Mouse (Mus musculus) lung, postnatal 4 days (tissue): ENCODE measurements around the gene Tgm4.
A peak's percentile ranks its signal among the peaks of the same experiment; 100 is the strongest.

ENCODE experiments used
- DNase-seq, 2 experiments: peaks; one replicate each; pipeline ENCODE4 v3.0.0; 2021

Tgm4 gene

DNA sequence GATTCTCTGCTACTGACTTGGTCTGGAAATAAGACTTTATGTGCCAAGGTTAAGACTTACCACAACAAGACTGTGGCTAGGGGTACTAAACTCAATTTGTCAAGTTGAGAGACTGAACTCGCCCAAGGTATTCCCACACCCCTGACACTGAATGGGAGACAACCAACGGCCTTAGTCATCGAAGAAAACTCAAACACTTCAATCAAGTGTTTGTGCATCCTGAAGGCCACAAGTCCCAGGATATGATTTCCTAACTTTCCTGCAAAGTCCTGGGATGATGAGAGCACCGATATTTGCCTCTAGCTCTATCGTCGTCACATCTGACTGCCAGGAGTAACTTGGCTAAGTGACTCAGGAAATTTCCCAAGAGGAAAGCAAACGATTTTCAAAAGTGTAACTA lies 74.7 kb downstream of the Tgm4 start:
- no peak for DNase-seq

DNA sequence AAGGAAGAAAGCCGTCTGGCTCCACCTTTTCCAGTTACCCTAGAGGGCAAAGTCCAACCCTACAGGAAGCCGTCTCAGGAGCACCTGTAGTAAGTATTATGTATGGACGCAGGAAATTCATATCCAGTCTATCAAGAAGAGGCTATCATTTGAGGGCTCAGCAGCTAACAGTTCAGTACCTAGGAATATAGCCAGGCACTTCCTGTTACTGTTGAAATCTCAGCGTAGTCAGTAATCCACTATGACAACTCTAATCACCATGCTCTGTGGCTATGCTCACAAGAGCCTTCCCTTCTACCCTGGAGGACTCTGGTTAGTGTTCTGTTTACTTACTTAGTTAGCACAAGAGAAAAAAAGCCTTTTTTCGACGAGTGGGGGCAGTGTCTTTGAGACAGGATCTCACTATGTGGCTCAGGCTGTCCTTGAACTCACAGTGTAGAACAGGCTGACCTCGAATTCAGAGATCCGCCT lies 77.3 kb downstream of the Tgm4 start:
- no peak for DNase-seq

DNA sequence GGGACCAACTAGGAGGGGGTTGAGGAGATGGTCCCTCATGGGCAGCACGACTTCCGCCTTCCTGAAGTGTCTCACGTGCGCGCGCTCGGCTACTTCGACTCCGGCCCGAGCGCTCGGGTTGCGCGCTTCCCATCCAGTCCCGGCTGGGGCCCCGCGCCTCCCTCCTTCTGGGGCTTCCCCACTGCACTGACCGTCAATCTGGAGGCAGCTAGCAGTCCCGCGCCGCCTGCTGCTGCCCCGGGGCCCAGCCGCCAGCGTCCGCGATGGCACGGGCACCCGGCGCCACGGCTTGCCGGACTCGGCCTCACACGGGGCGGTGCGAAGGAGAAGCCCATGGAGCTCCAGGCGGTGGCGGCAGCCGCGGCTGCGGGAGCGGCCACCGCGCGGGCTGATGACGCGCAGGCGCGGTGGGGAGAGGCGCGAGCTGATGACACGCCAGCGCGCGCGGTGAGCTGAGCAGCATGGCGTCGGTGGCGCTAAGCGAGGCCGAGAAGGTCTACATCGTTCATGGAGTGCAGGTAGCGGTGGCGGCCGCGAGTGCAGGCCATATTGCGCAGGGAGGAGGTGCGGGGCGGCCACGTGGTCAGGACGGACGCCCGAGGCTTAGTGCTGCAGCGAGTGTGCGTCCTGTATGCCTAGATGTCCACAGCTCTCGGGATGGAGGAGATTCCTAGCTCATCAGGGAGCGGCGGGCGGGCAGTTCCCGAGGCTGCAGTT lies 78.4 kb downstream of the Tgm4 start, which contains the start of the genes Zdhhc3 and Exosc7:
Gene Zdhhc3, minus strand, starts transcription at position 401 of the 717 bp plus-strand sequence.
Gene Exosc7, plus strand, starts transcription at position 411 of the 717 bp plus-strand sequence.
- peak; percentile 90 to 94 for DNase-seq

DNA sequence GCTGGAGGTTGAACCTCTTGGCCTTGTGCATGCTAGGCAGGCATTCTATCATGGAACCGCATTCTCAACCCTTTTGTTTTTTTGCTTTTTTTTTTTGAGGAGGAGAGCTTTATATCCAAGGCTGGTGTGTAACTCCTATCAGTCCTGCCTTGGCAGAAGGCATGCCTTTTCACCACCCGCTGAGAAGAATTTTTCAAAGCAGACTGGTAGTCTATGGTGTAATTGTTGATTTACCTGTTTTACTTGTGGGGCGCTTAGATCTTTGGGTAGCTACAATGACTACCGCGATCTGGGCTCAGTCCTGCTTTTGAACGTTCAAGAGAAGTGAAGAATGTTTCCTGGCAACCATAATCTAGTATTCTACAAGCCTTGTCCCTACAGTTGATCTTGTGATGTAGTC lies 79.4 kb downstream of the Tgm4 start:
- DNase-seq, result no peak

DNA sequence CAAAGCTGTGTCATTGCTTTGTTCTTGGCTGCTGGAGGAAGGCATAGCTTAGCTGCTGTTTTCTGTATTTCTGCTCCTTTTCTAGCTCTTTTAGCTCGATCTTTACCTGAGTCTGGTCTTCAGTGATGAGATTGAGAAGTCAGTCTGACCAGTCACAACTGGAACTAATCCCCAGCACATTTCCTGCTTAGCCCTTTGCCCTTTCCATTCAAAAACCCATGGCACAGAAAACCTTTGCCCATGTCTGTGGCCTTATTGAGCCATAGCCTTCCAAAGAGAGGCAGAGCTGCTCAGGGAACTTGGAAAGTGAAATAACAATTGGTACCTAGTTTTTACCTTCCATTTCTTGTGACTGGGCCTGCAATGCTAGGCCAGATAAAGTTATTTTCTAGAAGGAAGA lies 81.0 kb downstream of the Tgm4 start:
- no peak for DNase-seq
